Mouse (Mus musculus) small intestine, adult 2 months (tissue): Measurements from ENCODE around the gene 4933414I15Rik.

Experiments
- CTCF ChIP-seq: fragments of 200-500 bp; IDR thresholded peaks from 2 replicates; pipeline ENCODE4 v1.5.1; 2012; ENCODE audit warnings: low read depth, mild to moderate bottlenecking, control low read depth, inconsistent platforms, low read length, moderate library complexity, mixed read lengths; ENCODE audit not compliant: insufficient replicate concordance, insufficient read length; ENCODE audit errors: extremely low read depth
- POLR2A ChIP-seq: fragments of 200-500 bp; IDR thresholded peaks from 2 replicates; pipeline ENCODE4 v1.6.1; 2012; ENCODE audit warnings: low read depth, mild to moderate bottlenecking, control low read depth, inconsistent platforms, low read length, moderate library complexity

DNA sequence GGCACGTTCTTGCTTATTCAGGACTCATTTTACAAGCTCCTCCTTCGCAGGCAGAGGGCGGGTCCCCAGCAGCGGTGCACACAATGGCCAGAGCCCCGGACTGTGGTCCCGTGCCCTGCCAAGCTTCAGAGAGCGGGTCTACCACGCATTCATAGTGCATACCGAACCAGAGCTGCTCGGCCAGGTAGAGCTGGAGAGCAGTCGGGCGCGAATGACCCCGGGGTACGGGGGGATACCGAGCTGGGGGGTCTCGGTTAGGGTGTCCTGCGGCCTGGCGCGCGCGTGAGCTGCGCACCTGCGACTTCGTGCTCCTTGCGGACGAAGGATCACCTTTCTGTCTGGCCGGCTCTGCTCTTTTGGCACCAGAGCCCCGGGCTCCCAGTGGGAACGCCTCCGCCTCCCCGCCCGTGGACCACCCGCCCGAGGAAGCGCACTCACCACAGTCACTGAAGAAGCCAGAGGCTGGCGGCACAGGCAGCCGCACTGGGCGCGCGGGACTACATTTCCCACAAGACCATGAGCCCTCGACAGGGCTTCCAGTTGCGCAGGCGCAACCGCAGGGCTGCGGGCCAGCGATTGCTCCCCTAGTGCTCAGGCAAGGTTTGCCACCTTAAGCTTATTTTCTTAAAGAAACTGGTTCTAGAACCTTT is 27.8 kb downstream of the 4933414I15Rik start, which contains the start of gene Zfp2:
- no peak for TF ChIP-seq POLR2A
- peak; percentile 56; the same call in 1 of the 2 replicates for TF ChIP-seq CTCF
